Mouse (Mus musculus) testis, adult 2 months (tissue): ENCODE results near the gene Hmg20b.

Source experiments
- CTCF ChIP-seq: fragments of 200-500 bp; IDR thresholded peaks from 2 replicates; pipeline ENCODE4 v1.5.1; 2012; ENCODE audit warnings: low read depth, mild to moderate bottlenecking, inconsistent platforms, low read length, moderate library complexity; ENCODE audit not compliant: control insufficient read depth, insufficient read depth, insufficient replicate concordance
- POLR2A ChIP-seq: fragments of 200-500 bp; IDR thresholded peaks from 2 replicates; pipeline ENCODE4 v1.6.1; 2012; ENCODE audit warnings: low read depth, mild to moderate bottlenecking, inconsistent platforms, low read length, moderate library complexity; ENCODE audit not compliant: control insufficient read depth

DNA sequence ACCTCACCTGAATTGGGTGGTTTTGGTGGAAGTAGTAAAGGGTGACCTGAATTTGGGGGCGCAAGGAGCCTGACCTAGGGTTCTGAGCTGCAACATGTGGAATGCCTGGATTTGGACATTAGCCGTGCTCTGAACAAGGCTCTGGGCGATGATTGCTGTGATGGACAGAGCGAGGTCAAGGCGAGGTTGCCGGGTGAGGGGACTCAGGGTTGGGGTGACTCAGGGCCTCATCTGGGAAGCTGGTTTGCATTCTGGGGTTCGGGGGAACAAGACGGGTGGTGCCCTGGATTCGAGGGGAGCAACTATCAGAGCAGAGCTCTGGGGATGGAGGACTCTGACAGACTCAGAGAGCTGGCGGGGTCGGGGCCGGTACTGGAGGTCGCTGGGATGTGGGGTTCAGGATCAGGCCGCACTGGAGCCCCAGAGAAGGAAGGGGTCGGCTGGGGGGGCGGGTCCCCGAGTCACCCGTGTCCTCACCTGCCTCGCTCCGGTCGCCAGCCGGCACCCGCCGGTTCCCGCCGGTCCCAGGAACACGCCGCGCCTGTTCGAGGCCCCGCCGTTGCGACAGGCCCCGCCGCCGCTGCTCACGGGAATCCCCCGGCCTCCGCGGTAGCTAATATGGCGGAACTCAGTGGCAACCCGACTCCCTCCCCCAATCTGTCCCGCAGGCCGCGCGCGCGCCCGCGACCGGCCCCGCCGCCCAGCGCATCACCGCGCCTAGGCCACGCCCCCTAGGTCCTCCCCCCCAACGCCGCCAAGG, 27.7 kb upstream of the Hmg20b start, which contains the start of gene Fzr1:
- TF ChIP-seq POLR2A (peak; percentile 72), CTCF (no peak)
